Mouse (Mus musculus): ENCODE results near the gene Gm45717.

DNA sequence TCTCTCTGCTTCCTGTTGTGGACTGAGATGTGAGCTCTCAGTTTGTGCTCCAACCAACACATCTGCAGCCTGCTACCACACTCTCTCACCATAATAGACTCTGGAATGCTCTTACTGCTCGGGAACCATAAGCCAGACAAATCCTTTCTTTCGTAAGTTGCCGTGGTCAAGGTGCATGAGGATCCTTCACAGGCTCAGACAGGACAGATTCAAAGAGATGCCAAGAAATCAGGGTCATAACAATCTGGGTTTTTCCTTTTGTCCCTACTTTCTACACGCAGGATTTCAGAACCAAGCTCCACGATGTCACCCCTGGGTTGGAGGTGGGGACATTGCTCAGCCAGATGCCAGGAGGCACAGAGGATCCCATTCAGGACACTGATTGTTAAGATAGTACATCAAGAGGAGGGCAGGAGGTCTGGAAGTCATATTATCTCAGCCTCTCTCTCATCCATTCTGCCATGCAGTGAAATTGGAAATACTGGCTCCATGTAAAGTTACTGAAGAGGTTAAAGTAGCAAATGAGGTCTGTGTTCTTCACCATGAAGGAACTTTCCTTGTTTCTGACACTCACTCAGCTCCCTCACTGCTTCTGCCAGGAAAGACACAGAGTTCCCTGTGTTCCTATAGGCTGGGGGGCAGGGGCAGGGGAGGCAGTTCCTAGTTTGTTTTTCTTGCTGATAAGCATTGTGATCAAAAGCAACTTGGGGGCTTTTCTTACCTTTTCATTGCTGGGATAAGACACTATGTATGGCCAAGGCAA lies 47.7 kb upstream of the Gm45717 start:
- TF ChIP-seq CTCF (IDR thresholded peaks at IDR 0.05; ENCODE audit: low read depth, low read length) (no peak), POLR2A (IDR thresholded peaks at IDR 0.05; ENCODE audit: borderline replicate concordance, low read depth, low read length) (no peak)

Measured in bone marrow macrophage, adult 2 months (primary cell).